Mouse (Mus musculus) CH12.LX (cell line): ENCODE measurements around the gene Mttp. TPM values are rescaled to one million over a fixed set of nuclear protein-coding genes. Genes with fewer than 3 reads are reported as not detected.

Experiments
- DNase-seq: peaks from one replicate; pipeline ENCODE4 v3.0.0-alpha.2; 2013; ENCODE audit errors: extremely low read depth
- H3K27ac ChIP-seq: 2 replicates; pipeline ENCODE4 v1.5.1; 2012; ENCODE audit warnings: low read depth, mild to moderate bottlenecking, control low read depth, moderate library complexity; ENCODE audit not compliant: insufficient read depth
- H3K27me3 ChIP-seq: replicated peaks from 2 replicates; pipeline ENCODE3; 2012; ENCODE audit warnings: inconsistent platforms
- H3K36me3 ChIP-seq, 2 experiments: replicated peaks in 1 of 2; 2 replicates each; pipeline versions ENCODE3 to v1.6.1; 2012; ENCODE audit warnings: inconsistent platforms in 1 of 2, low read length in 1 of 2, mild to moderate bottlenecking in 1 of 2, mixed read lengths in 1 of 2, moderate library complexity in 1 of 2; ENCODE audit not compliant: control insufficient read depth in 1 of 2, insufficient read depth in 1 of 2
- H3K4me1 ChIP-seq, 2 experiments: 2 replicates each; pipeline ENCODE4 v1.6.1; 2012; ENCODE audit warnings: inconsistent platforms in 1 of 2, moderate library complexity in 1 of 2; ENCODE audit not compliant: insufficient read depth in 2 of 2, control insufficient read depth in 1 of 2
- H3K4me2 ChIP-seq: 2 replicates; pipeline ENCODE4 v1.6.1; 2012; ENCODE audit warnings: low read depth, mild to moderate bottlenecking, control low read depth; ENCODE audit not compliant: poor library complexity, insufficient read depth, severe bottlenecking
- H3K4me3 ChIP-seq, 3 experiments: fragments of 150-350 bp in 1 of 3; sonication (generic) in 1 of 3; replicated peaks in 1 of 3; 2 replicates each; pipeline versions ENCODE3 to v1.5.1; 2011 to 2012; ENCODE audit warnings: low read depth in 2 of 3, low read length in 2 of 3, mild to moderate bottlenecking in 2 of 3, moderate library complexity in 2 of 3, control low read depth in 1 of 3, improper control_type of control experiment in 1 of 3, inconsistent platforms in 1 of 3, mixed read lengths in 1 of 3; ENCODE audit not compliant: poor library complexity in 1 of 3
- H3K79me2 ChIP-seq: replicated peaks from 2 replicates; pipeline ENCODE4 v1.6.1; 2012; ENCODE audit warnings: mild to moderate bottlenecking, moderate library complexity; ENCODE audit not compliant: control insufficient read depth, poor library complexity, insufficient read depth, severe bottlenecking; ENCODE audit errors: extremely low read depth
- H3K9ac ChIP-seq: 2 replicates; pipeline ENCODE4 v1.6.1; 2012; ENCODE audit warnings: low read depth, mild to moderate bottlenecking, control low read depth, moderate library complexity; ENCODE audit not compliant: insufficient read depth
- H3K9me3 ChIP-seq: replicated peaks from 2 replicates; pipeline ENCODE3; 2012; ENCODE audit warnings: low read length, inconsistent platforms, mixed read lengths
- BHLHE40 ChIP-seq: IDR thresholded peaks from 2 replicates; pipeline ENCODE4 v1.6.1; 2011; ENCODE audit warnings: mild to moderate bottlenecking, low read depth, low read length, improper control_type of control experiment
- CTCF ChIP-seq, 2 experiments: IDR thresholded peaks in 1 of 2; conservative IDR thresholded peaks in 1 of 2; 2 replicates each; pipeline ENCODE4 v1.5.1; 2011 to 2012; ENCODE audit warnings: low read depth in 2 of 2, low read length in 2 of 2, improper control_type of control experiment in 1 of 2, inconsistent platforms in 1 of 2, mild to moderate bottlenecking in 1 of 2, moderate library complexity in 1 of 2
- ELF1 ChIP-seq: IDR thresholded peaks from 2 replicates; pipeline ENCODE4 v1.6.1; 2014; ENCODE audit warnings: low read depth, mild to moderate bottlenecking, inconsistent platforms, low read length, improper control_type of control experiment
- EP300 ChIP-seq: IDR thresholded peaks from 2 replicates; pipeline ENCODE4 v1.6.1; 2011; ENCODE audit warnings: low read length, improper control_type of control experiment
- GABPA ChIP-seq: IDR thresholded peaks from 2 replicates; pipeline ENCODE4 v1.6.1; 2012; ENCODE audit warnings: low read depth, low read length, improper control_type of control experiment, inconsistent platforms; ENCODE audit not compliant: insufficient replicate concordance
- JUN ChIP-seq: IDR thresholded peaks from 2 replicates; pipeline ENCODE4 v1.6.1; 2011; ENCODE audit warnings: low read depth, mild to moderate bottlenecking, low read length, improper control_type of control experiment, moderate library complexity; ENCODE audit not compliant: insufficient read depth
- KAT2A ChIP-seq: IDR thresholded peaks from 2 replicates; pipeline ENCODE4 v1.6.1; 2012; ENCODE audit warnings: low read length, improper control_type of control experiment, inconsistent platforms; ENCODE audit not compliant: insufficient replicate concordance
- MAX ChIP-seq: IDR thresholded peaks from 2 replicates; pipeline ENCODE4 v1.6.1; 2011; ENCODE audit warnings: low read length, improper control_type of control experiment
- MEF2A ChIP-seq: IDR thresholded peaks from 2 replicates; pipeline ENCODE4 v1.6.1; 2014; ENCODE audit warnings: low read depth, mild to moderate bottlenecking, inconsistent platforms, low read length, improper control_type of control experiment, borderline replicate concordance
- MXI1 ChIP-seq: IDR thresholded peaks from 2 replicates; pipeline ENCODE4 v1.6.1; 2011; ENCODE audit warnings: mild to moderate bottlenecking, low read depth, low read length, improper control_type of control experiment
- MYC ChIP-seq: IDR thresholded peaks from 2 replicates; pipeline ENCODE4 v1.6.1; 2011; ENCODE audit warnings: low read depth, mild to moderate bottlenecking, improper control_type of control experiment, low read length
- NELFE ChIP-seq: IDR thresholded peaks from 2 replicates; pipeline ENCODE4 v1.6.1; 2011; ENCODE audit warnings: low read depth, low read length, improper control_type of control experiment
- PAX5 ChIP-seq: IDR thresholded peaks from 2 replicates; pipeline ENCODE4 v1.6.1; 2012; ENCODE audit warnings: low read length, inconsistent platforms, mixed read lengths
- POLR2A ChIP-seq: IDR thresholded peaks from 2 replicates; pipeline ENCODE4 v1.6.1; 2011; ENCODE audit warnings: low read depth, mild to moderate bottlenecking, improper control_type of control experiment, low read length
- SIN3A ChIP-seq: IDR thresholded peaks from 2 replicates; pipeline ENCODE4 v1.6.1; 2012; ENCODE audit warnings: low read length, improper control_type of control experiment, inconsistent platforms
- SMC3 ChIP-seq: IDR thresholded peaks from 2 replicates; pipeline ENCODE4 v1.6.1; 2011; ENCODE audit warnings: low read depth, low read length, improper control_type of control experiment
- UBTF ChIP-seq: IDR thresholded peaks from 2 replicates; pipeline ENCODE4 v1.6.1; 2012; ENCODE audit warnings: low read depth, mild to moderate bottlenecking, inconsistent platforms, low read length, improper control_type of control experiment, moderate library complexity
- USF1 ChIP-seq: IDR thresholded peaks from 2 replicates; pipeline ENCODE4 v1.6.1; 2014; ENCODE audit warnings: low read depth, mild to moderate bottlenecking, inconsistent platforms, low read length, improper control_type of control experiment
- ZKSCAN1 ChIP-seq: IDR thresholded peaks from 2 replicates; pipeline ENCODE4 v1.6.1; 2012; ENCODE audit warnings: low read depth, inconsistent platforms, low read length, improper control_type of control experiment, borderline replicate concordance
- ZMIZ1 ChIP-seq: IDR thresholded peaks from 2 replicates; pipeline ENCODE4 v1.6.1; 2012; ENCODE audit warnings: low read depth, mild to moderate bottlenecking, inconsistent platforms, low read length, improper control_type of control experiment
- ZNF384 ChIP-seq: IDR thresholded peaks from 2 replicates; pipeline ENCODE4 v1.6.1; 2012; ENCODE audit warnings: low read depth, low read length, improper control_type of control experiment, inconsistent platforms
- dilution Hi-C: fragments of 300-500 bp; cut with MboI; formaldehyde crosslinking; loops from 2 replicates; pipeline ENCODE4 v1.14.3; 2020; ENCODE audit warnings: low sequenced_read_pairs; ENCODE audit not compliant: extremely low pct_unique_long_range_greater_than_20kb, extremely low pct_ligation_motif_present
- in situ Hi-C: fragments of 300-500 bp; cut with MboI; formaldehyde crosslinking; loops from 3 replicates; pipeline ENCODE4 v1.14.3; 2019; ENCODE audit warnings: low sequenced_read_pairs, low pct_ligation_motif_present, low pct_unique_long_range_greater_than_20kb, mixed read lengths
- polyA plus RNA-seq: library from polyadenylated mRNA; unstranded; fragments of >175 nt; gene quantifications from 2 replicates; pipeline ENCODE4 v1.2.1, GENCODE M21; 2012; ENCODE audit warnings: low read depth; ENCODE audit not compliant: insufficient read length
- total RNA-seq, 2 experiments: library from RNA; depleted of rRNA; stranded (reverse); fragments of 300-350 nt in 1 of 2; fragments of >200 nt in 1 of 2; gene quantifications; 2 replicates each; pipeline ENCODE4 v1.2.3; 2012 to 2014

Gene Mttp
- total and polyA plus RNA-seq, 3 experiments, result 4.5 to 6.3 (median 5.9) TPM

GRCm38 (mm10) chr3:138118831-138119230, 25.9 kb downstream of the Mttp start:
- Histone ChIP-seq H3K79me2 (no peaks in the 10 kb centered on the region), H3K9ac (no peak overlapping the region), H3K4me2 (0 out of 2 replicates have a peak overlapping the region, but pooled peaks have one; percentile 3), H3K27ac (no peak overlapping the region), H3K36me3 (peaks cover 0 to 2% of the 10 kb centered on the region in 2 experiments), H3K27me3 (no peaks in the 10 kb centered on the region), H3K4me1 (peaks cover 3 to 17% of the 10 kb centered on the region in 2 experiments)
- no peak for DNase-seq
- in situ Hi-C loops, result no loop called here
- no peak for TF ChIP-seq MAX
- no peak for TF ChIP-seq ZNF384
- TF ChIP-seq UBTF, result no peak
- no peak for TF ChIP-seq MYC
- no peak for TF ChIP-seq JUN
- no peak for TF ChIP-seq NELFE
- TF ChIP-seq ELF1, result no peak
- TF ChIP-seq USF1, result no peak
- no peak for TF ChIP-seq MEF2A
- no peak for TF ChIP-seq POLR2A
- no peak for TF ChIP-seq CTCF (conservative IDR thresholded peaks at IDR 0.05 in 1 of 2, IDR thresholded peaks at IDR 0.05 in 1 of 2; ENCODE audit: low read depth in 2 of 2, low read length in 2 of 2)
- TF ChIP-seq ZKSCAN1, result no peak
- no peak for TF ChIP-seq EP300
- TF ChIP-seq KAT2A, result no peak
- TF ChIP-seq PAX5, result no peak
- no peak for TF ChIP-seq GABPA
- TF ChIP-seq SIN3A, result no peak
- TF ChIP-seq, all 38 proteins: peak for 0
- Histone ChIP-seq H3K4me3 (no peak overlapping the region), H3K9me3 (no peaks in the 10 kb centered on the region)
- dilution Hi-C loops, result no loop called here

- H3K36me3 ChIP-seq, result peaks cover 0 to 2% of the 10 kb centered on the region in 2 experiments
- H3K27ac ChIP-seq, result no peak overlapping the region
- H3K4me3 ChIP-seq, result no peak overlapping the region
- H3K9ac ChIP-seq, result no peak overlapping the region
- H3K27me3 ChIP-seq, result no peaks in the 10 kb centered on the region
- H3K4me1 ChIP-seq, result peaks cover 3 to 17% of the 10 kb centered on the region in 2 experiments
- in situ Hi-C loops (no loop called here), dilution Hi-C loops (no loop called here)
- DNase-seq, result no peak
- TF ChIP-seq ELF1 (peak; percentile 27; the same call in 1 of the 2 replicates), ZMIZ1 (no peak), MXI1 (0 out of 2 replicates have a peak, but pooled peaks have one; percentile 11), BHLHE40 (no peak), MYC (no peak), SMC3 (no peak), ZKSCAN1 (no peak)
- H3K79me2 ChIP-seq, result no peaks in the 10 kb centered on the region
- no peaks in the 10 kb centered on the region for H3K9me3 ChIP-seq
- 0 out of 2 replicates have a peak overlapping the region, but pooled peaks have one; percentile 3 for H3K4me2 ChIP-seq
Observed at GRCm38 (mm10) chr3:138118392-138118791, 26.4 kb downstream of the Mttp start.
